In the genomic region with DNA sequence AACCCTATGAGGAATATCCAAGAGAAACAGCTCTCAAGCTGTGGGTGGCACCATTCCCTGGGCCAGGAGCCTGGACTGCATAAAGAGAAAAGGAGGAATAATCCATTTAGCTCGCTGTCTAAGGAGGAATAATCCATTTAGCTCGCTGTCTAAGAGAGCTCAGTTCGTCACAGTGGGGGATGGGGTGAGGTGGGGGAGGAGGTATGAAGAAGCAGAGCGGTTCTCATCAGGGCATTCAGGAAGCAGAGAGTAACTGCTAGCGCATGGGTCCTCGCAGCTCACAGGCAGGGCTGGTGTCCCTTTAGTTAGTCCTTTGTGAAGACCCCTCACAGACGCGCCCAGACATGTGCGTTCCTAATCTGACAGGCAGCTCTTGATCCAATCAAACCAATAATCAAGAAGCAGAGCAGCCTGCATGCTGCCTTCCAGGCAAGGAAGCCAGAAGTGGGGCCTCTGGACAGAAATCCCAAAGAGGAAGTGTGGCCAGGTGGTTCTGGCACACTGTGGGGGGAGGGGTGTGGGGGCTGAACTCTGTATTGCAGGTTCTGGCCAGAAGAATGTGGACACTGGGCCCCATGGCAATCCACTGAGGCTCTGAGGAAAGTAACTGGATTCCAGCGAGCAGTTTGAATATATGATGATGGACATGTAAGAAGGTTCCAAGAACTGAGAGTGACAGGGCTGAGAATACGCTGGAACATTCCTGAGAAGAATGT, we compare ENCODE assay signal across 16 mouse cellular contexts. TPM values are rescaled to one million over a fixed set of nuclear protein-coding genes. Genes with fewer than 3 reads are reported as not detected.
DNase-seq lines count a peak whose midpoint lies in the region; ATAC-seq and TF ChIP-seq lines count a peak whose summit lies in the region.
"Had no signal": no experiment of that assay in that cellular context is flagged by ENCODE, and none has a peak within 500 bp of the region (broad histone marks: within the 10 kb centered on the region; RNA-seq: fewer than 3 reads in every experiment).

No protein-coding gene starts in this region.

- H3K4me3 ChIP-seq in intestine, embryonic 14.5 days (ENCODE audit: low read depth, low read length): no peak overlapping the region
- no peak overlapping the region for H3K4me3 ChIP-seq in intestine, embryonic 15.5 days (replicated peaks)
- H3K4me3 ChIP-seq in bone marrow, adult 2 months (replicated peaks; ENCODE audit: control insufficient read depth, low read depth, low read length): no peak overlapping the region
- no peak overlapping the region for H3K4me3 ChIP-seq in lung, adult 2 months (replicated peaks; ENCODE audit: extremely low read depth, low read depth, low read length)
- H3K4me3 ChIP-seq: forebrain, embryonic 12.5 days; left cerebral cortex, adult 2 months had no signal

- H3K9ac ChIP-seq in intestine, embryonic 14.5 days (ENCODE audit: low read length): no peak overlapping the region
- H3K9ac ChIP-seq in intestine, embryonic 15.5 days: no peak overlapping the region
- H3K9ac ChIP-seq: forebrain, embryonic 12.5 days had no signal

- no peak for TF ChIP-seq POLR2A in bone marrow, adult 2 months (IDR thresholded peaks at IDR 0.05; ENCODE audit: borderline replicate concordance, control insufficient read depth, low read depth, low read length)
- TF ChIP-seq POLR2A in lung, adult 2 months (IDR thresholded peaks at IDR 0.05; ENCODE audit: borderline replicate concordance, extremely low read depth, low read depth, low read length): no peak

- no peak overlapping the region for H3K4me2 ChIP-seq in intestine, embryonic 14.5 days (ENCODE audit: low read length)
- no peak overlapping the region for H3K4me2 ChIP-seq in intestine, embryonic 15.5 days (replicated peaks)
- H3K4me2 ChIP-seq: forebrain, embryonic 12.5 days had no signal

- no peaks in the 10 kb centered on the region for H3K36me3 ChIP-seq in intestine, embryonic 14.5 days (ENCODE audit: control insufficient read depth, insufficient read depth, low read length)
- no peaks in the 10 kb centered on the region for H3K36me3 ChIP-seq in intestine, embryonic 15.5 days
- H3K36me3 ChIP-seq: forebrain, embryonic 12.5 days had no signal

- WGBS in intestine, embryonic 14.5 days: 70% methylated on average over 11 of the region's 11 CpGs
- WGBS in intestine, embryonic 15.5 days: 66% methylated on average over 11 of the region's 11 CpGs
- WGBS in bone marrow, adult 2 months: 49% methylated on average over 11 of the region's 11 CpGs
- 82% methylated on average over 11 of the region's 11 CpGs for WGBS in lung, adult 2 months

- no peaks in the 10 kb centered on the region for H3K4me1 ChIP-seq in intestine, embryonic 14.5 days (replicated peaks; ENCODE audit: control insufficient read depth, insufficient read depth, low read length)
- no peaks in the 10 kb centered on the region for H3K4me1 ChIP-seq in intestine, embryonic 15.5 days (replicated peaks)
- peaks cover 18% of the 10 kb centered on the region for H3K4me1 ChIP-seq in bone marrow, adult 2 months (ENCODE audit: control insufficient read depth, insufficient read depth, low read length)
- H3K4me1 ChIP-seq in lung, adult 2 months (ENCODE audit: control insufficient read depth, insufficient read depth, low read length): 0 out of 2 replicates have a peak, but pooled peaks cover 3% of the 10 kb centered on the region

- 0 out of 2 replicates have a peak, but pooled peaks have one; percentile 32 for ATAC-seq in intestine, embryonic 14.5 days (replicated peaks; ENCODE audit: low FRiP score, low TSS enrichment, low read depth)
- no peak for ATAC-seq in intestine, embryonic 15.5 days
- ATAC-seq in megakaryocyte progenitor cell, adult 5-6 weeks (replicated peaks; ENCODE audit: poor library complexity): peak; percentile 43

- no peak for TF ChIP-seq CTCF in bone marrow, adult 2 months (IDR thresholded peaks at IDR 0.05; ENCODE audit: control insufficient read depth, insufficient read depth, low read length)
- TF ChIP-seq CTCF in lung, adult 2 months (IDR thresholded peaks at IDR 0.05; ENCODE audit: insufficient read depth, low read length): no peak

- no peak overlapping the region for H3K27ac ChIP-seq in intestine, embryonic 14.5 days (ENCODE audit: low read depth)
- no peak overlapping the region for H3K27ac ChIP-seq in intestine, embryonic 15.5 days
- peak overlapping the region; percentile 64 for H3K27ac ChIP-seq in bone marrow, adult 2 months (ENCODE audit: control insufficient read depth, insufficient read depth, low read depth, low read length, poor library complexity)
- H3K27ac ChIP-seq: forebrain, embryonic 12.5 days; left cerebral cortex, adult 2 months had no signal

- H3K9me3 ChIP-seq in intestine, embryonic 14.5 days (ENCODE audit: control insufficient read depth, low read length): no peaks in the 10 kb centered on the region
- no peaks in the 10 kb centered on the region for H3K9me3 ChIP-seq in intestine, embryonic 15.5 days
- H3K9me3 ChIP-seq: forebrain, embryonic 12.5 days had no signal

- peak; percentile 49 for DNase-seq in intestine, embryonic 14.5 days (ENCODE audit: low spot score)
- DNase-seq in A20 (ENCODE audit: low read depth, low spot score): peak; percentile 22
- DNase-seq in adrenal gland, adult 2 months: no peak
- DNase-seq in lung, adult 2 months: no peak
- DNase-seq: adrenal gland, postnatal 25 days; cerebellum, adult 11-12 months; heart, postnatal 36 days; kidney, adult 11 months; kidney, postnatal 4 days; lung, postnatal 10 days; right cerebral cortex, postnatal 4 days had no signal

- no peaks in the 10 kb centered on the region for H3K27me3 ChIP-seq in intestine, embryonic 14.5 days (replicated peaks; ENCODE audit: control insufficient read depth, insufficient read depth, low read length)
- H3K27me3 ChIP-seq in intestine, embryonic 15.5 days (replicated peaks): no peaks in the 10 kb centered on the region

RNA-seq across cellular contexts. Expression of gene Il4ra, which starts 9.4 kb away (rescaled TPM):
- polyA plus RNA-seq in intestine, embryonic 14.5 days (2014; fragmentation: Nextera tagmentation; extraction: Ambion mirVana): 6.2 and 8.2 TPM in 2 replicates
- polyA plus RNA-seq in intestine, embryonic 15.5 days (2015; fragmentation: Nextera tagmentation; extraction: Ambion mirVana): 10.4 and 11.8 TPM in 2 replicates
- 10.9 and 23.0 TPM in 2 replicates for polyA plus RNA-seq in bone marrow, adult 2 months (2011; ENCODE audit: insufficient read depth, insufficient read length, low replicate concordance, missing spikeins)
- total RNA-seq in megakaryocyte progenitor cell, adult 5-6 weeks (2015): 10.5 and 12.0 TPM in 2 replicates
- total RNA-seq in megakaryocyte progenitor cell, adult 5-6 weeks (2017): 19.2 and 20.4 TPM in 2 replicates
- 100 to 1,000 TPM in 1 of 2 experiments, 10 to 100 TPM in 1; 49.6 to 142 TPM for total RNA-seq in adrenal gland, adult 2 months (2021)
- 76.2 and 114 TPM in 2 replicates for polyA plus RNA-seq in adrenal gland, adult 2 months (2012; rRNA removed)
- polyA plus RNA-seq in lung, adult 2 months (2012; rRNA removed): 75.3 and 85.2 TPM in 2 replicates

RNA-seq across cellular contexts. Expression of gene Nsmce1, which starts 51.1 kb away (rescaled TPM):
- polyA plus RNA-seq in intestine, embryonic 14.5 days (2014; fragmentation: Nextera tagmentation; extraction: Ambion mirVana): 128 and 130 TPM in 2 replicates
- 120 TPM in 2 replicates for polyA plus RNA-seq in intestine, embryonic 15.5 days (2015; fragmentation: Nextera tagmentation; extraction: Ambion mirVana)
- 42.7 and 49.6 TPM in 2 replicates for polyA plus RNA-seq in bone marrow, adult 2 months (2011; ENCODE audit: insufficient read depth, insufficient read length, low replicate concordance, missing spikeins)
- 76.9 and 80.9 TPM in 2 replicates for total RNA-seq in megakaryocyte progenitor cell, adult 5-6 weeks (2015)
- 71.8 and 77.2 TPM in 2 replicates for total RNA-seq in megakaryocyte progenitor cell, adult 5-6 weeks (2017)
- 10 to 100 TPM; 35.0 to 50.0 TPM for total RNA-seq in adrenal gland, adult 2 months (2021)
- polyA plus RNA-seq in adrenal gland, adult 2 months (2012; rRNA removed): 46.7 and 50.8 TPM in 2 replicates
- 35.5 and 38.0 TPM in 2 replicates for polyA plus RNA-seq in lung, adult 2 months (2012; rRNA removed)

Comparison
In these comparisons a context has a peak if more than half of its experiments do, and no peak if none do; other contexts are left out.
1. DNase-seq: peak in intestine, embryonic 14.5 days (single experiment) and A20 (single experiment); none in adrenal gland, adult 2 months (single experiment) and lung, adult 2 months (single experiment).